Mouse (Mus musculus) erythroid progenitor cell, adult 5-6 weeks (primary cell): ENCODE measurements around the gene Tex11. TPM values are rescaled to one million over a fixed set of nuclear protein-coding genes. Genes with fewer than 3 reads are reported as not detected.
"Not testable (repeated sequence)": the region's sequence is repeated elsewhere in the genome, so short reads cannot be mapped to it uniquely, and the experiment has no call there.

ENCODE experiments used
- ATAC-seq: replicated peaks from 2 replicates; pipeline ENCODE4 v1.8.0; 2016; ENCODE audit warnings: moderate number of reproducible peaks, mild to moderate bottlenecking, moderate TSS enrichment, inconsistent platforms; ENCODE audit not compliant: poor library complexity, low FRiP score, severe bottlenecking
- total RNA-seq, 2 experiments: library from RNA; stranded (forward) in 1 of 2; stranded (reverse) in 1 of 2; fragments of 150-400 nt in 1 of 2; fragments of 186-747, 209-891 nt in 1 of 2; gene quantifications; 2 replicates each; pipeline versions ENCODE4 v1.2.3 to v1.2.4; 2015 to 2017; ENCODE audit warnings: low replicate concordance in 2 of 2

The Tex11 gene
- total RNA-seq (2015; ENCODE audit: low replicate concordance), result 1.7 TPM in 1 of 2 replicates, not detected in the other
- 0.64 TPM in 1 of 2 replicates, not detected in the other for total RNA-seq (2017; ENCODE audit: low replicate concordance)

- ATAC-seq, result no peak
These were observed at the start of gene Tex11 for GRCm38 (mm10) chrX:101059541-101059940. Gene Tex11, minus strand, starts transcription at chrX:101059667.

- ATAC-seq, result no peak
These were observed 26.5 kb upstream of the Tex11 start, which contains the start of gene Slc7a3 for GRCm38 (mm10) chrX:101085920-101086319. Gene Slc7a3, minus strand, starts transcription at chrX:101086020.

GRCm38 (mm10) chrX:101085211-101085610 lies 25.7 kb upstream of the Tex11 start:
- not testable (repeated sequence) for ATAC-seq

DNA sequence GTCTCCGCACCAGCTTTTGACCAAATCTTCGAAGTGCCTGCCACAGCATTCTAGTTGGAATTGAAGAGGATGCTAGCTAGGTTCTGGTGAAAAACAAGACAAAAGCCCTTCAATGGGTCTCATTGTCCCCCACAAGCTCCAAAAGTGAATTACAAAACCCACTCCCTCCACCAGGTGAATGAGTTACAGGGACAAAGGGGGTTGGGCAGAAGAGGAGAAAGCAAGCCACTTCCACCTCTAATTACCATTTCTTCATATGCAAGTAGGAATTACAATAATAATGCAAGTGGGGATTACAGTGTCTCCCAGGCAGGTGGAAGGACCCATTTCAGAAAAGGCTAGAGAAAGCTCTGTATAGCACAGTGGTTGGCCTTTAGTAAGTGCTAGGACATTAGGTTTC lies 24.7 kb upstream of the Tex11 start:
- ATAC-seq, result no peak

GRCm38 (mm10) chrX:101065245-101065644 lies 5.8 kb upstream of the Tex11 start:
- ATAC-seq, result no peak

GRCm38 (mm10) chrX:101063503-101063902 lies 4.0 kb upstream of the Tex11 start:
- ATAC-seq, result no peak

DNA sequence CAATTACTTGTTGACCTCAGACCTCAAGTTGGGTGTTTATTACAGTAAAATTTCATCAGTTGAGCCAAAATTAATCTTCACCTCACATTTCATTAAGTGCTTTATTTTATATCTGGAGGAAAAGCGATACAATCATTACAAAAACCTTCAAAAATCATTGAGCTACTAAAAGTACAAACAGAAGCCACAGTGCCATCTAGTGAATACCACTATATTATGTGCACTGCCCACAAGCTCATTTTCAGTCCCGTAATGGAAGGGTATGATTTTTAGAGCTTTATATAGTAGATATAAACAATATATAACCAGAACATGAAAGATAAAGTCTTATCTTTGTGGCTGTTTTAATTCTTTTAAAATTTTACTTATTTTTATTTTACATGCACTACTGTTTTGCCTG lies 115.8 kb downstream of the Tex11 start:
- ATAC-seq, result no peak

GRCm38 (mm10) chrX:100839211-100839610 lies 220.3 kb downstream of the Tex11 start:
- ATAC-seq, result no peak

GRCm38 (mm10) chrX:100832806-100833205 lies 226.7 kb downstream of the Tex11 start:
- ATAC-seq, result no peak

- no peak for ATAC-seq
These were observed 233.9 kb downstream of the Tex11 start for GRCm38 (mm10) chrX:100825557-100825956.

GRCm38 (mm10) chrX:100821149-100821548 lies 238.3 kb downstream of the Tex11 start:
- ATAC-seq, result no peak

DNA sequence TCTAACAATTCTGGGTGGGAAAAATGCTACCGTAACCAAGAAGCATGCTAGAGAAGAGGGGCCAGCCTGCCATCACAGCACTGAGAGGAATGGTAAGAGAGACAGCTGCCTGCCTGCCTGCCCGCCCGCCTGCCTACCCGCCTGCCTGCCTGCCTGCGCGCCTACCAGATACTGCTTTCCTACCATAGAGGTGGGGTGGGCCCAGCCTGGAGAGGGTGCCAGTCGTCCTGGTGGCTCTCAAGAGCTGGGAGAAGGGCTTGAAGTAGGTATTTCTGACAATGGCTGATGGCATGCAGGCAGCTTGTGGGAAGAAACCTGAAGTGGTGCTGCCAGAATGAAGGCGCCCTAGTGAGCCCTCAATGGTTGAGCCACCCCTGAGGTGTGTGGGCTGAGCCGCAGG lies 240.8 kb downstream of the Tex11 start:
- ATAC-seq, result no peak

DNA sequence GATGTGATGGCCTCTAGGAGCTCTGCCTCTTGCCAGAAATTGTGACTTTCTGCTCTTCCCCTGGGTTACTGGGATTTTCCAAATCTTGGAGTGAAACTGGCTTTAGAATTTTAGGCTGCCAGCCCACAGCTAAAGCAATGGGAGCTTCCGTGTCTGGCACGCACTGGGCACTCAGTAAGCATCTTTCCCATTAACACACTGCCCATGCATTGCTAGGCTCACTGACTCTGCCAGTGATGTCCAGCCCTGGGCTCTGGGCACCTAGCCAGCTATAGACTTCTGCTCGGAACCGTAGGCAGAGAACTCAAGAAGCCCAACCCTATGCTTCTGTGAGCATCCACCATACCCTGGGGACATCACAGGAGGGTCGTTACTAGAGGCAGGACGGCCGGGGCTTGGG lies 243.7 kb downstream of the Tex11 start:
- ATAC-seq, result no peak

DNA sequence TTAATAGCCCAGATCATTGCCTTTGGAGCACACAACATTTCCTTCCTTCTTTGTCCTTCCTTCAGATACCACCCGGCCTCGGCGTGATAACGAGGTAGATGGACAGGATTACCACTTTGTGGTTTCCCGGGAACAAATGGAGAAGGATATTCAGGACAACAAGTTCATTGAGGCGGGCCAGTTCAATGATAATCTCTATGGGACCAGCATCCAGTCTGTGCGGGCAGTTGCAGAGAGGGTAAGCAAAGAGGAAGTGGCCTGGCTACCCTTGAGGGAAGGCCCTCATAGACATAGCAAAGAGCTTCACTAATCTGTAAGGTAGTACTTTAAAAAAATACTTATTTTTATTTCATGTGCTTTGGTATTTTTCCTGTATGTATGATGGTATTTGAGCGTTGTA lies 245.3 kb downstream of the Tex11 start:
- no peak for ATAC-seq

- no peak for ATAC-seq
These were observed 248.3 kb downstream of the Tex11 start for GRCm38 (mm10) chrX:100811129-100811528.

- ATAC-seq, result no peak
These were observed 257.4 kb downstream of the Tex11 start for GRCm38 (mm10) chrX:100802034-100802433.

- no peak for ATAC-seq
These were observed 258.8 kb downstream of the Tex11 start for GRCm38 (mm10) chrX:100800643-100801042.

DNA sequence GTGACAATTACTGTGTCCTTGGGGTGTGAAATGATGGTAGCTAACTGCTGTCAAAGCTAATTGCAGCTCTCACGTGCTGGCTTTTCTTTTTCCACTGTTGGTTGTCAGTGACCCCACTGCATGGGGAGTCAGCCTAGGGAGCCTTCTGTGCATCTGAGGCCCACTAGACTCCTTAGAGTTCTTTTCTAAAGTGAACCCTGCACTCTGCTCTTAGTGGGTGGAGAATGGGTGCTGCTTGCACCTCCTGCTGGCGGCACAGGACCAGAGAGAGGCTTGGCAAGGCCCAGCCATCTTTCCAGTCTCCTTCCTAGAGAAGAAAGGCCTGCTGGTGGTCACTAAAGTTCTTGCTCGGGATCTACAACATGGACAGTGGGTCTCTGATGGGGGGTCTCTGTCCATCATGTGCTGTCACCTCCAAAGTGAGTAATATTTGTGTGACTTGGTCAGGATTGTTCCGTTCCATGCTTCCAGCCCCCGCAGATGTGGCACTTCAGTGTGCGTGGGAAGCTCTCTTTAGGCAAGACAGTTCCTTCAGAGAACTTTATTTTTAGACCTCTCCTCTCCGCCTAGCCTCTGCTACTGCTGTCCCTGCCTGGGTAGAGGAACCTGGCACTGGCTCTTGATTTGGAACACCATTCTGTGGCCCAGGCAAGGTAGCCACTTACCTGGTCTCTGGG lies 261.5 kb downstream of the Tex11 start:
- ATAC-seq, result no peak

GRCm38 (mm10) chrX:100797370-100797769 lies 262.1 kb downstream of the Tex11 start:
- ATAC-seq, result no peak

- no peak for ATAC-seq
These were observed 262.8 kb downstream of the Tex11 start for GRCm38 (mm10) chrX:100796741-100797090.

DNA sequence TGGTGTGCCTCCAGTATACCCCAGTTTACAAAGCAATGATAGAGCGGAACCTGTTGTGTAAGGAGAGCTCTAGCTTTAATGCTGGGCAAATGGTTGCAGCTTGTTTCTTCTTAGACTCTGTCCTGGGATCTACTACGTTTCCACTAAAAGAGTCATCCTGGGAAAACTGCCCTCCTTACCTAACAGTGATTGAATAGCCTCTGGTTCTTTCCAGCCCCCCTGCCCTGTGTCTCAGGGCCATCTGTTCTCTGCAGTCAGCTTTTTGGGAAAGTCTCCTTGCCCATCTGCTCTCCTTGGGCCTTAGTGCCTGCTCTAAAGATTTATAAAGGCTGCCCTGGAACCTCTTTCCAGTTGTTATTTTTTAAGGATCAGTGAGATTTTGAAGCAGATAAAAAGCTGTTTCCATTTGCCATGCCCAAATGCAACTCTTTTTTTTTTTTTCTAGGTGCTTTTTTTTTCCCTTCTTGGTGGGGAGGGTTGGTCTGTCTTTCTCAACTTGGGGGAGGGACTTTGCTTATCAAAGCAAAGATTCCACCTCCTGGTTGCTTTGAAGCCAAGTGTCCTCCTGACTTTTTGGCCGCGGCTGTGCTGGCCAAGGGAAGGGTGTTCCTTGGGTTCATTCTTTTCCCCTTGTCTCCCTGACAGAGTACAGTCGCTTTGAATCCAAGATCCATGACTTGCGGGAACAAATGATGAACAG lies 263.3 kb downstream of the Tex11 start:
- ATAC-seq, result no peak
